Mouse (Mus musculus) kidney, postnatal 0 days (tissue): ENCODE measurements at regions not wholly inside any gene's neighbourhood (a gene's known extent, or its start where the extent isn't known, plus 50 kb on each side); places are given as distances from the start of the nearest gene placed in this dataset.

Source experiments
- ATAC-seq: fragments of 200-750 bp; cut with Nextera tagmentation; replicated peaks from 2 replicates; pipeline ENCODE4 v1.8.0; 2017; ENCODE audit warnings: low read depth, moderate number of reproducible peaks, moderate TSS enrichment, moderate library complexity; ENCODE audit not compliant: low FRiP score
- DNase-seq: peaks from one replicate; pipeline ENCODE4 v3.0.0-alpha.2; 2016; ENCODE audit warnings: low spot score
- H3K27ac ChIP-seq: fragments of 300-500 bp; sonication (generic); 2 replicates; pipeline ENCODE4 v1.5.1; 2014; ENCODE audit warnings: mild to moderate bottlenecking
- H3K27me3 ChIP-seq: fragments of 300-500 bp; sonication (generic); 2 replicates; pipeline ENCODE4 v1.6.1; 2014; ENCODE audit warnings: low read length, mixed read lengths; ENCODE audit not compliant: insufficient read depth
- H3K36me3 ChIP-seq: fragments of 300-500 bp; sonication (generic); 2 replicates; pipeline ENCODE4 v1.6.1; 2014; ENCODE audit warnings: low read length, mixed read lengths; ENCODE audit not compliant: insufficient read depth
- H3K4me1 ChIP-seq: fragments of 300-500 bp; sonication (generic); replicated peaks from 2 replicates; pipeline ENCODE4 v1.6.1; 2014; ENCODE audit warnings: antibody characterized with exemption, low read length, mixed read lengths; ENCODE audit not compliant: insufficient read depth
- H3K4me2 ChIP-seq: fragments of 300-500 bp; sonication (generic); 2 replicates; pipeline ENCODE4 v1.6.1; 2014; ENCODE audit warnings: mild to moderate bottlenecking, low read length, moderate library complexity, mixed read lengths
- H3K4me3 ChIP-seq: fragments of 300-500 bp; sonication (generic); replicated peaks from 2 replicates; pipeline ENCODE4 v1.5.1; 2014; ENCODE audit warnings: low read depth, low read length
- H3K9ac ChIP-seq: fragments of 300-500 bp; sonication (generic); 2 replicates; pipeline ENCODE4 v1.6.1; 2014; ENCODE audit warnings: low read depth, low read length
- H3K9me3 ChIP-seq: fragments of 300-500 bp; sonication (generic); replicated peaks from 2 replicates; pipeline ENCODE4 v1.6.1; 2016; ENCODE audit warnings: low read length, inconsistent platforms, mixed read lengths
- CTCF ChIP-seq: IDR thresholded peaks from 2 replicates; pipeline ENCODE4 v1.5.1; 2016; ENCODE audit warnings: antibody characterized with exemption, low read depth, mild to moderate bottlenecking, moderate library complexity
- WGBS: fragments of 180-500 bp; shearing (Covaris S2); extraction: QIAGEN DNeasy Blood & Tissue Kit; methylation state at CpG from one replicate; pipeline ENCODE4 v1.1.7; 2014; 5-methylcytosine and 5-hydroxymethylcytosine counted together

GRCm38 (mm10) chr14:103440243-103440642 lies 72.9 kb upstream of the Scel start:
- Histone ChIP-seq H3K27me3 (no peaks in the 10 kb centered on the region), H3K4me3 (no peak overlapping the region), H3K4me1 (no peaks in the 10 kb centered on the region), H3K36me3 (no peaks in the 10 kb centered on the region), H3K27ac (no peak overlapping the region), H3K9ac (no peak overlapping the region), H3K9me3 (no peaks in the 10 kb centered on the region), H3K4me2 (no peak overlapping the region)
- DNase-seq, result no peak
- no peak for ATAC-seq
- WGBS, result 89% methylated on average over 8 of the region's 8 CpGs
- no peak for TF ChIP-seq CTCF

DNA sequence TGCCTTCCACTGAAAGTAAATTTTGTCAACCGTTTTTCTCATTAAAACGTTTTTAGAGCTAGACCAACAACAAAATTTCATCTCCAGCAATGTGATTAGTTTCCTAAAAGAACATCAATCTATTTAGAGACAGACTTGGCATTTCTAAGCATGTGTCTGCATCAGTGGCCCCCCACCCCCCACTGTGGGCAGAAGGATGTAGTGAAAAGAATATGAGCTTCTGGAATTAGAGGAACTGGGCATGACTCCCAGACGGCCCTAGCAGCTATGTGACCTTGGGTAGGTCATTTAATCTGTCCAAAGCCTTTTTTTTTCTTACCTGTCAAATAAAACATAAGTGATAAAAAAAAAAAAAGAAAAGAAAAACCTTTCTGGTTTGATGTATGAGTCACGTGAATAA lies 78.9 kb upstream of the Scel start:
- WGBS, result 58% methylated on average over 4 of the region's 4 CpGs
- no peak for DNase-seq
- no peak for TF ChIP-seq CTCF

DNA sequence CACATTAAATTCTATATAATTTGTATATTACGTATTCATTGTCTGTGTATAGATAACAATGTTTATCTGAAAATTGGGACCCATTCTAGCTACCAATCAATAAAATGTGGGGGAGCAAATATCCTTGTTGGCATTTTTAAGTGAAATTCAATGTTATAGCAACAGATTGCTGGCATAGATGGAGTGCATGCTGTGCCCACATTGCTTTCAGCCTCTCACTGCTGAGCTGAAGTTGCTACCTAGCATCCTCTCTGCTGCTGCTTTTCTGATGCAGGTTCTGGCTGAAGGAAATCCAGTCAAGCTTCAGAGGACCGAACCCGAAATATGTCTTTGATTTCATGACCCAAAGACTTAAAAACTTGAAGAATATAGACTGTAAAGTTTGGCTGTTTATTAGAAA lies 80.0 kb upstream of the Scel start:
- H3K4me3 ChIP-seq, result no peak overlapping the region
- H3K27ac ChIP-seq, result no peak overlapping the region
- no peak for TF ChIP-seq CTCF
- no peak for DNase-seq
- no peaks in the 10 kb centered on the region for H3K9me3 ChIP-seq
- H3K9ac ChIP-seq, result no peak overlapping the region
- no peak for ATAC-seq
- no peaks in the 10 kb centered on the region for H3K4me1 ChIP-seq
- 85% methylated on average over 3 of the region's 3 CpGs for WGBS
- no peaks in the 10 kb centered on the region for H3K36me3 ChIP-seq
- no peaks in the 10 kb centered on the region for H3K27me3 ChIP-seq
- H3K4me2 ChIP-seq, result no peak overlapping the region

More for the DNA sequence above, 78.9 kb upstream of the Scel start:
- Histone ChIP-seq H3K27me3 (no peaks in the 10 kb centered on the region), H3K36me3 (no peaks in the 10 kb centered on the region), H3K4me2 (no peak overlapping the region), H3K9me3 (no peaks in the 10 kb centered on the region), H3K4me3 (no peak overlapping the region), H3K27ac (no peak overlapping the region), H3K4me1 (no peaks in the 10 kb centered on the region), H3K9ac (no peak overlapping the region)
- no peak for ATAC-seq

- 91% methylated on average over 2 of the region's 2 CpGs for WGBS
- no peak overlapping the region for H3K27ac ChIP-seq
- H3K27me3 ChIP-seq, result no peaks in the 10 kb centered on the region
- ATAC-seq (no peak), DNase-seq (no peak)
- H3K4me3 ChIP-seq, result no peak overlapping the region
- H3K4me2 ChIP-seq, result no peak overlapping the region
- no peaks in the 10 kb centered on the region for H3K36me3 ChIP-seq
- H3K9ac ChIP-seq, result no peak overlapping the region
- TF ChIP-seq CTCF, result no peak
- no peaks in the 10 kb centered on the region for H3K9me3 ChIP-seq
- no peaks in the 10 kb centered on the region for H3K4me1 ChIP-seq
These were observed 81.3 kb upstream of the Mycbp2 start for GRCm38 (mm10) chr14:103427873-103428272.

- 82% methylated on average over 10 of the region's 10 CpGs for WGBS
- ATAC-seq, result no peak
- Histone ChIP-seq H3K9ac (no peak overlapping the region), H3K27ac (no peak overlapping the region), H3K4me1 (no peaks in the 10 kb centered on the region), H3K4me3 (no peak overlapping the region), H3K9me3 (no peaks in the 10 kb centered on the region), H3K4me2 (no peak overlapping the region), H3K27me3 (no peaks in the 10 kb centered on the region), H3K36me3 (no peaks in the 10 kb centered on the region)
- no peak for TF ChIP-seq CTCF
- no peak for DNase-seq
These were observed 74.8 kb upstream of the Mycbp2 start for GRCm38 (mm10) chr14:103421305-103421822.

DNA sequence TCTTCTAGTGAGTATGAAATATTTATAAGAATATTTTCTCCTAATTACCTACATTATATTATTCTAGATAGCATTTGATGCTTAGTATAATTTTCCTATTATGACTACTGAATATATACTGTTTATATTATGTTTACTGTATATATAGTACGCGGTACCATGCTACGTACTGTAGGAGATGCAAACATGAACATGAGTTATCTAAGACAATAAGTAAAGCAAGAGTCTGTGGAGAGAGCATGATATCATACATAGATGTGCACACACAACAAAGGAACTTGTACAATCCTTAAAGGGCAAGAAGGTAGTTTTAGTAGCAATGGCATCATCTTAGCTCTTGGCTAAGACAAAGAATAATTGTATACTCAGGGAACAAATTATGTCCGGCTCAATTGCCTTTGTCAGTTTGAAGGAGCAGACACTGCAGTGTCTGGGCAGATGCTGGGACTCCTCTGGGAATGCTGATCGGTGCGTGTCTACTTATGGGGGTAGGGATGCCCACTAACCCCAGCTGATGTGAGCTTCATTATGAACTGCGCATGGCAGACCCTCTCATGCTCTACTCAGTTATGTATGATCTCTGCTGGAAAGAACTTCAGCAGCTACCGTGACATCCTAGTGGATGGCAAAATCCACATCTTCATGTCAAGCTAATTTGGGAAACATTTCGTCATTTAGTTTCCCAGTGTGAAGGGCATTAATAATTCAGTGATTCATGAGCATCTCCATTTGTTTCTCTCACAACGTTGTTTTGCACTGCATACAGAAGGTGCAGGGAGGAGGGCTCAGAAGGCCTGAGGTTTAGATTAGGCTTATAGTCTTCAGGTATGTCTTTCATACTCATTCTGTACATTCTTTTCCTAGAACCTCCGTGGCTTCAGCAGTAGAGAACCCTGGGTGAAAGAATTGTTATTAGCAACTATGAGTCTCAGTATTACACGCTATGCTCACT lies 70.8 kb upstream of the Mycbp2 start:
- no peaks in the 10 kb centered on the region for H3K36me3 ChIP-seq
- no peak overlapping the region for H3K9ac ChIP-seq
- H3K4me2 ChIP-seq, result no peak overlapping the region
- no peaks in the 10 kb centered on the region for H3K9me3 ChIP-seq
- no peaks in the 10 kb centered on the region for H3K4me1 ChIP-seq
- DNase-seq (no peak), ATAC-seq (no peak)
- H3K27me3 ChIP-seq, result no peaks in the 10 kb centered on the region
- H3K4me3 ChIP-seq, result no peak overlapping the region
- no peak overlapping the region for H3K27ac ChIP-seq
- no peak for TF ChIP-seq CTCF
- 85% methylated on average over 12 of the region's 12 CpGs for WGBS
